Mouse (Mus musculus) lung, postnatal 14 days (tissue): ENCODE measurements around the gene 9930111J21Rik1.
"Not testable (repeated sequence)": the region's sequence is repeated elsewhere in the genome, so short reads cannot be mapped to it uniquely, and the experiment has no call there.

ENCODE experiments used
- DNase-seq: peaks from one replicate; pipeline ENCODE4 v3.0.0; 2021

9930111J21Rik1 gene

GRCm38 (mm10) chr11:48908459-48908858, 70.7 kb downstream of the 9930111J21Rik1 start:
- no peak for DNase-seq

DNA sequence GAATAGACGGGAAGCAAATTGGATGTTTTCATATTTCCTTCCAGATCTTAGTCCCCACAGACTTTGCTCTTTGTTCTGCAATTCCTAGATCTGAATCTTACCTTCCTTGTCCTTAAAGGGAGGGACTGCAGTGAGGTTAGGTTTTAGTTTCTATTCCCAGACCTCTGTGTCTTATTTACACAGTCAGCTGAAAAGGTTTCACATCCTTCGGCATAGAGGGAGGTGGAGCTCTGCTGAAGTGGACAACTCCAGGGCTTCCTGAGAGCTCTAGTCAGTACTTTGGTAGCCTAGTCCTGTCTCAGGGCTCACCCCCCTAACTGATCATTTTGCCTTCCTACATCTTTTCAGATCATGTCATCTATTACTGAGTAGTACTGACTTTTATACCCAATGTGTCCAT, 77.2 kb downstream of the 9930111J21Rik1 start, which contains the start of gene Gm5431:
Gm5431 (minus strand) TSS at position 194 of the 400 bp plus-strand sequence.
- DNase-seq = no peak

- not testable (repeated sequence) for DNase-seq
Measured at GRCm38 (mm10) chr11:48901567-48901930, 77.6 kb downstream of the 9930111J21Rik1 start.

- not testable (repeated sequence) for DNase-seq
Measured at GRCm38 (mm10) chr11:48900654-48901566, 78.3 kb downstream of the 9930111J21Rik1 start.

GRCm38 (mm10) chr11:48898812-48899431, 80.3 kb downstream of the 9930111J21Rik1 start:
- DNase-seq = no peak
